Mouse (Mus musculus) liver, adult (tissue): Measurements from ENCODE around the gene Tomm20l.

Experiments used
- GATA4 ChIP-seq: IDR thresholded peaks from 2 replicates; pipeline ENCODE4 v1.6.1; 2014; ENCODE audit warnings: mild to moderate bottlenecking, low read length; ENCODE audit not compliant: insufficient replicate concordance

The Tomm20l gene

GRCm38 (mm10) chr12:71111331-71111730 is at the start of gene Tomm20l:
Gene Tomm20l (plus strand): TSS chr12:71111428.
- TF ChIP-seq GATA4 = no peak; the same call in 1 of the 2 replicates

DNA sequence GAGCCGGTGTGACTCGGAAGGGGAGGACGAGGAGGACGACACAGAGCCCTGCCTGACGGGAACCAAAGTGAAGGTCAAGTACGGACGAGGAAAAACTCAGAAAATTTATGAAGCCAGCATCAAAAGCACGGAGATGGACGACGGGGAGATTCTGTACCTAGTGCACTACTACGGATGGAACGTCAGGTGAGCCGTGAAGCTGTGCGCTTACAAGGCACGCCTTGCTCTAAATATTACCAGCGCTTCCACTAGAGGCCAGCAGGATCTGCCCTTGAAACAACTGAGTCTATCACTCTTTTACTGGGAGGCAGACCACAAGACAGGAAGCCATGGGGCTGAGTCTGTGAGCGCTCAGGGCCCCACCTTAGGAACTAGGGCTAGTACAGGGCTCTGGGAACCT is 41.4 kb upstream of the Tomm20l start:
- no peak for TF ChIP-seq GATA4

- no peak for TF ChIP-seq GATA4
Measured at GRCm38 (mm10) chr12:71072048-71072447, 39.2 kb upstream of the Tomm20l start.

- no peak for TF ChIP-seq GATA4
Measured at GRCm38 (mm10) chr12:71073113-71073730, 38.0 kb upstream of the Tomm20l start.

DNA sequence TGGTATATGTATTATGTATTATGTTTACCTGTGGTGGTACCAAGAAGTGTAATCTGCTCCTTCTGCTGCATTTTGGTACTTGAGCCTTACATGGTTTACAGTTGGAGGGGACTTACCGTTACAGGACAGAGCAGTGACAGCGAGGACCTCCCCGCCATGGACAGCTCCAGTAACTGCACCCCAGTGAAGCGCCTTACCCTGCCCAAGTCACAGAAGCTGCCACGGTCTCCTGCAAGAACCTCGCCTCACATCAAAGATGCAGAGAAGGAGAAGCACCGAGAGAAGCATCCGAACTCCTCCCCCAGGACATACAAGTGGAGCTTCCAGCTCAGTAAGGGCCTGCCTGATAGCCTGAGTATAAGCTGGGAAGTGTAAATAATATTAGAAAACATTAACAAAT is 24.9 kb upstream of the Tomm20l start:
- TF ChIP-seq GATA4 = no peak

DNA sequence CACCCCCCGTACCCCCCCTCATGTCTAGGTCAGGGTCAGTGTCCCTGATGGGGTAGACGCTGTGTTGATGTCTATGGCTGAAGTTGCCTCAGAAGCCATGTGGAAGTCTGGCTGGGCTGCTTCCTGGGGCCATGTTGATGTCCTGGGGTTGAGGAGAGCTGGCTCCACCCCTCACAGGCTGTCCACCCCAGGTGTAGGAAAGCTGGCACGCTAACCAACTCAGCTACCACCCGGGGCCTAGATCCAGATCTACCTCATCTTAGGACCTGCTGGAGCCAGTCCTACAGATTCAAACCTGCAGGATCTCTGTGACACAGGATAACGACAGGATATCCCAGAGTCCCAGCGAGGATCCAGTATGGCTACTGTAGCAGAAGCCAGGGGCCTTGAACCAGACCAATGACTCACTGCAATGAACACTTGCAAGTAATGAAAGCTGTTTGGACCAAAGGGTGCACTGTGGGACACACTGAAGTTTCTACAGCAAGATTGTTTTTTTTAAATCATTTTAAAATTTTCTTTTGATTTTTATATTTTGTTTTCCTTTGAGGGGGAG is 3.9 kb upstream of the Tomm20l start:
- TF ChIP-seq GATA4 = no peak

- TF ChIP-seq GATA4 = no peak
Measured at GRCm38 (mm10) chr12:71113074-71113473, 1.8 kb downstream of the Tomm20l start.

- TF ChIP-seq GATA4 = no peak
Measured at GRCm38 (mm10) chr12:71113675-71114288, 2.6 kb downstream of the Tomm20l start.

- no peak for TF ChIP-seq GATA4
Measured at GRCm38 (mm10) chr12:71116411-71116810, 5.2 kb downstream of the Tomm20l start.

DNA sequence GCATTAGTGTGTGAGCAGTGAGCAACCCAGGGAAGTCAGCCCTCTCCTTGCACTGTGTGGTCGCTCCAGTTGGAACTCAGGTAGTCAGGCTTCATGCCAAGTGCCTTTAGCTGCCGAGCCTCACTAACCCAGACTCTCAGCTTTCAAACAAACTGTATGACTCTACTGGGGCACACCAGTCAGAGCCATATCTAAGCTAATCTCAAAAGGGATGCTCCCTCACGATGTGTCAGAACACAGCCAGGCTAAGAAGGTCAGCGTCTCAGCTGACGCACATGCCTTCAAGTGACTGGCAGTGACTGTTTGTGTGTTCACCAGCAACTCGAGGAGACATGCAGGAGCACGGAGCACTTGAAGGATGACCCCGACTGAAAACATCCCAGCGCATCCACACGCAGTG is 11.5 kb downstream of the Tomm20l start:
- TF ChIP-seq GATA4 = no peak

DNA sequence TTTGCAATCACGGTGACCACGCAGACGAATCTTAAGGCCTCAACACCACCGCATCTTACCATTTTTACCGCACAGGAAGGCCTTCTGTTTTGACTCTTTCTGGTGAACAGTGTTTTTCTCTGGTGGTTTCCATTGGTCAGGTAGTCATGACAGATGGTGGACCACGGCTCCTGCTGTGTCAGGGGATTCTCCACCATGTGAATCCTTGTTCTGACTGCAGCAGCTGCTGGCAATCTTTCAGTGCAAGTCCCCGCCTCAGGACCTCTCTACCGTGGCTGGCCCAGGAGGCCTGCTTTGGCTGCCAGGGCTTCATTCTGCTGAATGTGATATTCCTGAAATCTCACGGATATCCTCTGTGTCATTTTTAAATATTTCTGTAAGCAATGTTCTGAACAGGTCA is 12.1 kb downstream of the Tomm20l start:
- no peak for TF ChIP-seq GATA4

GRCm38 (mm10) chr12:71135581-71135980 is 24.4 kb downstream of the Tomm20l start:
- no peak; the same call in 1 of the 2 replicates for TF ChIP-seq GATA4

- no peak for TF ChIP-seq GATA4
Measured at GRCm38 (mm10) chr12:71136130-71136973, 25.1 kb downstream of the Tomm20l start, which contains the start of the genes Timm9 and 2700049A03Rik. Gene Timm9 (minus strand): TSS chr12:71136684. Gene 2700049A03Rik (plus strand): TSS chr12:71136848.

GRCm38 (mm10) chr12:71136974-71137491 is 25.8 kb downstream of the Tomm20l start:
- no peak for TF ChIP-seq GATA4

- no peak for TF ChIP-seq GATA4
Measured at GRCm38 (mm10) chr12:71137686-71138085, 26.5 kb downstream of the Tomm20l start.
